Mouse (Mus musculus) bone marrow, adult 2 months (tissue): ENCODE data around the gene Barhl2.

ENCODE experiments used
- CTCF ChIP-seq: fragments of 200-500 bp; IDR thresholded peaks from 2 replicates; pipeline ENCODE4 v1.5.1; 2011; ENCODE audit warnings: low read length, control low read depth; ENCODE audit not compliant: control insufficient read depth, insufficient read depth
- POLR2A ChIP-seq: fragments of 200-500 bp; IDR thresholded peaks from 2 replicates; pipeline ENCODE4 v1.6.1; 2011; ENCODE audit warnings: low read depth, mild to moderate bottlenecking, control low read depth, low read length, borderline replicate concordance; ENCODE audit not compliant: control insufficient read depth

DNA sequence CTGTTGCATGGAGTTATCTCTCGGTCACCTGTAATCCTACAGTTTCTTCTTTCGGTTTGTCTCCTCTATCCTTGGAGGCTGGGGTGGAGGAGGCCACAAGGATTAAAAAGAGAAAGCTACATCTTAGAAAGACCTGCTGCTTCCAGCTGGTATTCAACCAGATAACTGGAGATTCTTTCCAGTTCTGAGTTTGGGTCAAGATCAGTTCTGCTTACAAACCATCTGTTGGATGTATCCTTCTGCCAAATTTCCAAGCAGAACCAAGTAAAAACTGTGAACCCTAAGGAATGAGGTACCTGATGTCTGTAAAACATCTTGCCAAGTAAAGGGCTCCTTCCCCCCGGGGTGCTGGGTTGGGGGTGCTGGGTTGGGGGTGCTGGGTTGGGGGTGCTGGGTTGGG lies 12.3 kb downstream of the Barhl2 start:
- TF ChIP-seq POLR2A (no peak), CTCF (no peak)
